Mouse (Mus musculus): ENCODE results near the gene AI593442. TPM values are rescaled to one million over a fixed set of nuclear protein-coding genes. Genes with fewer than 3 reads are reported as not detected.

Gene AI593442
- not detected in 2 replicates for polyA plus RNA-seq (2016; fragmentation: Nextera tagmentation; extraction: Ambion mirVana)

- H3K36me3 ChIP-seq = no peaks in the 10 kb centered on the region
- peaks cover 47% of the 10 kb centered on the region for H3K27me3 ChIP-seq (replicated peaks)
- no peak within 1 kb of the TSS for H3K27ac ChIP-seq
- WGBS (ENCODE audit: insufficient replicate concordance) = 1% methylated on average over 14 of the region's 27 CpGs
- H3K4me3 ChIP-seq = peak within 1 kb of the TSS; percentile 30
- H3K9ac ChIP-seq = no peak within 1 kb of the TSS
- peak within 1 kb of the TSS; percentile 53 for H3K4me2 ChIP-seq
- no peaks in the 10 kb centered on the region for H3K9me3 ChIP-seq (replicated peaks)
- no peaks in the 10 kb centered on the region for H3K4me1 ChIP-seq
- ATAC-seq = no peak
These were observed at the start of gene AI593442 for GRCm38 (mm10) chr9:52679362-52679947. TSS of gene AI593442 (minus strand) at chr9:52679780.

DNA sequence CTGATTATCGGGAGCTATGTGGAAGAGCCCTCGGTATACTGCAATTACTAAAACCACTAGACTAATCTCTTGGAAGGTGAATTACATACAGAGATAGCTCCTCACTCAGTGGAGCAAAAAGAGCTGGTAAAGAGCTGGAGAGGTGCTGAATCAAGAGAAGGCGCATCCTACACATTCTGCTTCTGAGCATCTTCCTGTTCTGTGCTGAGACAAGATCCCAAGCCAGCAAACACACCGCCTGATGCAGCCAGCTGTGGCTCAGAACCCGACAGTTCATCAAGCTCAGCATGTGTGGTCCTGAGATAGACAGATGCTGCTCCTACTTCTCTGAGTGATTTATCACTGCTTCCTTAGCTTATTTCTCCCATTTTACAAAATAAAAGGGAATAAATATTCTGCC lies 49.2 kb upstream of the AI593442 start:
- no peak overlapping the region for H3K9ac ChIP-seq
- H3K4me3 ChIP-seq = no peak overlapping the region
- WGBS (ENCODE audit: insufficient replicate concordance) = 71% methylated on average over 5 of the region's 5 CpGs
- no peak for ATAC-seq
- no peak overlapping the region for H3K4me2 ChIP-seq
- H3K36me3 ChIP-seq = no peaks in the 10 kb centered on the region
- H3K4me1 ChIP-seq = no peaks in the 10 kb centered on the region
- H3K27me3 ChIP-seq (replicated peaks) = no peaks in the 10 kb centered on the region
- no peaks in the 10 kb centered on the region for H3K9me3 ChIP-seq (replicated peaks)
- H3K27ac ChIP-seq = no peak overlapping the region

- Histone ChIP-seq H3K4me1 (no peaks in the 10 kb centered on the region), H3K9ac (no peak overlapping the region)
- 69% methylated on average over 1 of the region's 1 CpGs for WGBS (ENCODE audit: insufficient replicate concordance)
These were observed 43.0 kb upstream of the AI593442 start for GRCm38 (mm10) chr9:52722626-52723025.

DNA sequence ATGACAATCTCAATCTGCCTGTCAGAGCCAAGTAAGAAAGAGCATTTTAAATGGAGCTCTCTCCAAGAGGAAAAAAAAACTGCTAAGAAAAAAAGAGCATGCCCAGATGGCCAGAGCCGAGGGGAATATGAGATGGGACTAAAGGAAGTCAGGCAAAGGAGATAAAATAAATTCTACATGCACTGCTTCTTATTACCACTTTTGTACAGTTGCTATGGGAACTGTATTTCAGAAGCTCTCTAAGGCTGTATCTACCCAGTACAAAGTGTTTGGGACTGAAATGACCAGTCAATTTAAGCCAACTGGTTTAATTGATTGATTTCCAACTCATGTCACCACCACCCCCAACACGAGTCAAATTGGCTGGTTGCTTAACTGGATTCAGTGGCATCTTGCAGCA lies 40.0 kb upstream of the AI593442 start:
- no peak overlapping the region for H3K4me3 ChIP-seq
- 43% methylated on average over 2 of the region's 2 CpGs for WGBS (ENCODE audit: insufficient replicate concordance)
- H3K27ac ChIP-seq = no peak overlapping the region
- H3K9ac ChIP-seq = no peak overlapping the region
- no peaks in the 10 kb centered on the region for H3K36me3 ChIP-seq
- no peaks in the 10 kb centered on the region for H3K27me3 ChIP-seq (replicated peaks)
- no peaks in the 10 kb centered on the region for H3K9me3 ChIP-seq (replicated peaks)
- H3K4me2 ChIP-seq = no peak overlapping the region
- H3K4me1 ChIP-seq = no peaks in the 10 kb centered on the region
- ATAC-seq = no peak

More at GRCm38 (mm10) chr9:52722626-52723025, 43.0 kb upstream of the AI593442 start:
- H3K27ac ChIP-seq = no peak overlapping the region
- H3K36me3 ChIP-seq = no peaks in the 10 kb centered on the region
- no peaks in the 10 kb centered on the region for H3K9me3 ChIP-seq (replicated peaks)
- no peak overlapping the region for H3K4me3 ChIP-seq
- no peak for ATAC-seq
- H3K4me2 ChIP-seq = no peak overlapping the region
- H3K27me3 ChIP-seq (replicated peaks) = no peaks in the 10 kb centered on the region

- no peaks in the 10 kb centered on the region for H3K4me1 ChIP-seq
- no peak for ATAC-seq
- peaks cover 47% of the 10 kb centered on the region for H3K27me3 ChIP-seq (replicated peaks)
- H3K9ac ChIP-seq = no peak overlapping the region
- H3K4me3 ChIP-seq = no peak overlapping the region
- H3K27ac ChIP-seq = no peak overlapping the region
- H3K36me3 ChIP-seq = no peaks in the 10 kb centered on the region
- no peak overlapping the region for H3K4me2 ChIP-seq
- WGBS (ENCODE audit: insufficient replicate concordance) = 56% methylated on average over 5 of the region's 5 CpGs
- H3K9me3 ChIP-seq (replicated peaks) = no peaks in the 10 kb centered on the region
These were observed 456 bp upstream of the AI593442 start for GRCm38 (mm10) chr9:52680036-52680435.

DNA sequence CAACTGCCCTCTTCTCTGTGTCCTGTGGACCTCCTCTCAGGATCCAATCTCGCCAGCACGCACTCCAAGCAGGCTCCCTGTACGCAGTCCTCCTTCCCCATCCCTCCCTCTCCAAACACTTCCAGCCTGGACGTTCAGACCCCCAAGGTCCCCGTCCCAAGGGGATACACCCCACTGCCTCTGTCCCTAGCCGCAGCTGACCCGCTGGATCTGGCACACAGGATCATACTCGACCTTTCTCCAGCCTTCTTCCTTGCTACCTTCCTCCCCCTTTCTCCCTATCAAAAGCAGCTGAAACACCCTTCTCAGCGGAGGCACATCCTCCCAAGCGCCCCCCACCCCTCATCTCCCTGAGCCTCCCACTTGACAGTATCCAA lies 753 bp downstream of the AI593442 start:
- Histone ChIP-seq H3K27ac (no peak overlapping the region), H3K27me3 (replicated peaks) (peaks cover 47% of the 10 kb centered on the region), H3K36me3 (no peaks in the 10 kb centered on the region), H3K9ac (no peak overlapping the region), H3K4me3 (peak overlapping the region; percentile 30), H3K4me1 (no peaks in the 10 kb centered on the region), H3K4me2 (peak overlapping the region; percentile 53), H3K9me3 (replicated peaks) (no peaks in the 10 kb centered on the region)
- ATAC-seq = no peak
- WGBS (ENCODE audit: insufficient replicate concordance) = 3% methylated on average over 9 of the region's 10 CpGs

DNA sequence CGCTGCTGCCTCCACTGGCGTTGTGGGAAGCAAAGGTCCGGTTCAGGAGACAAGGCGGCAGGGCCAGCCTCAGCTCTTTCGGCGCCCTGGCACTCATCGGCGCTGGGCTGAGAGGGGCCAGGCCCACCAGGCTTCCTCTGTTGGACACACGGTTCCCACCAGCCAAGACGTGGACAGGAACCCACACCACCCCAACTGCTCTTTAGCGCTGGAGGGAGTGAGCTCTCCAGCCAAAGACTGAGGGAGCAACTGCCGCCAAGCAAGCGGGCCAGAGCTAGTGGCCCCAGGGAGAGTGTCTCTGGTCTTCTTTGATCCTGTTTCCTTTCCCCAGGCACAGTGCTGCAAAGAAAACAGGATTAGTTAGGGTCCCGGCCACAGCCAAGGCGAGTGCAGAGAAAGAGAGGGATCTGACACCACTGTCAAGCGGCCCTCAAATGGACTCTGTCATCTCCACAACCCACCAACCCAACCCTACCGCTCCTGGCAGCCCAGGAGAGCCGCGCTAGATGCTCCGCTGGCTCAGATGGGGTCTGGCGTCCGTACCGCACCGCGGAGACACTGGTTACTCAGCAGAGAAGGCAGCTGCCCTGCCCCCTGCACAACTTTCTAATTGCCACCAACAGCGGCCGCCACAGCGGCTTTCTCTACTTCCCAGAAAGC lies 1.3 kb downstream of the AI593442 start:
- H3K9me3 ChIP-seq (replicated peaks) = no peaks in the 10 kb centered on the region
- no peaks in the 10 kb centered on the region for H3K36me3 ChIP-seq
- H3K27me3 ChIP-seq (replicated peaks) = peaks cover 47% of the 10 kb centered on the region
- no peak for ATAC-seq
- H3K9ac ChIP-seq = no peak overlapping the region
- H3K4me3 ChIP-seq = 0 out of 2 replicates have a peak overlapping the region, but pooled peaks have one; percentile 30
- no peak overlapping the region for H3K27ac ChIP-seq
- H3K4me2 ChIP-seq = peak overlapping the region; percentile 53
- H3K4me1 ChIP-seq = no peaks in the 10 kb centered on the region
- 3% methylated on average over 28 of the region's 28 CpGs for WGBS (ENCODE audit: insufficient replicate concordance)

GRCm38 (mm10) chr9:52676587-52676986 lies 3.0 kb downstream of the AI593442 start:
- Histone ChIP-seq H3K4me1 (no peaks in the 10 kb centered on the region), H3K4me2 (no peak overlapping the region), H3K27ac (no peak overlapping the region), H3K9ac (no peak overlapping the region), H3K9me3 (replicated peaks) (no peaks in the 10 kb centered on the region), H3K4me3 (no peak overlapping the region), H3K36me3 (no peaks in the 10 kb centered on the region), H3K27me3 (replicated peaks) (peaks cover 47% of the 10 kb centered on the region)
- WGBS (ENCODE audit: insufficient replicate concordance) = 18% methylated on average over 4 of the region's 4 CpGs
- ATAC-seq = no peak

- no peaks in the 10 kb centered on the region for H3K9me3 ChIP-seq (replicated peaks)
- no peak overlapping the region for H3K4me2 ChIP-seq
- no peak for ATAC-seq
- H3K27me3 ChIP-seq (replicated peaks) = peaks cover 40% of the 10 kb centered on the region
- H3K36me3 ChIP-seq = no peaks in the 10 kb centered on the region
- H3K4me3 ChIP-seq = no peak overlapping the region
- no peaks in the 10 kb centered on the region for H3K4me1 ChIP-seq
- WGBS (ENCODE audit: insufficient replicate concordance) = 49% methylated on average over 3 of the region's 3 CpGs
- no peak overlapping the region for H3K9ac ChIP-seq
- H3K27ac ChIP-seq = no peak overlapping the region
These were observed 3.6 kb downstream of the AI593442 start for GRCm38 (mm10) chr9:52675937-52676336.

DNA sequence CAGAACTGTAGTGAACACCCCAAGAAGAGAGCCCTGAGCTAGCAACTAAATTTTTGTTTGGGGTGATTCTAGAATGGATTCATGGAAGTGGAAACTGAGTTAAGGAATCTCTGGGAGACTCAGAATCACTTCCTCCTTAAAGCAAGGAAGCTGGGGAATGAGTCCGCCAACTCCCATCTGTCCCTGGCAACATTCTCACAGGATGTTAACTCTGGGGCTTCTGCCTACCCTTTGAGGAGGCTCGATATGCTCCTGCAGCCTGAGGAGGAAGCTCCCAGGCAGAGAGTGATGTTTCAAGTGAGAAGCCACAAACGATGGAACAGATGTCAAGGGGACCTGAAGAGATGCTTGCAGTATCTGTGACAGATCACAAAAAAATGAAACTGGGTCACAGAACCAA lies 18.2 kb downstream of the AI593442 start:
- no peak overlapping the region for H3K9ac ChIP-seq
- no peaks in the 10 kb centered on the region for H3K9me3 ChIP-seq (replicated peaks)
- 47% methylated on average over 3 of the region's 3 CpGs for WGBS (ENCODE audit: insufficient replicate concordance)
- ATAC-seq = no peak
- no peaks in the 10 kb centered on the region for H3K36me3 ChIP-seq
- H3K4me1 ChIP-seq = no peaks in the 10 kb centered on the region
- no peak overlapping the region for H3K4me2 ChIP-seq
- no peak overlapping the region for H3K4me3 ChIP-seq
- H3K27ac ChIP-seq = no peak overlapping the region
- no peaks in the 10 kb centered on the region for H3K27me3 ChIP-seq (replicated peaks)

DNA sequence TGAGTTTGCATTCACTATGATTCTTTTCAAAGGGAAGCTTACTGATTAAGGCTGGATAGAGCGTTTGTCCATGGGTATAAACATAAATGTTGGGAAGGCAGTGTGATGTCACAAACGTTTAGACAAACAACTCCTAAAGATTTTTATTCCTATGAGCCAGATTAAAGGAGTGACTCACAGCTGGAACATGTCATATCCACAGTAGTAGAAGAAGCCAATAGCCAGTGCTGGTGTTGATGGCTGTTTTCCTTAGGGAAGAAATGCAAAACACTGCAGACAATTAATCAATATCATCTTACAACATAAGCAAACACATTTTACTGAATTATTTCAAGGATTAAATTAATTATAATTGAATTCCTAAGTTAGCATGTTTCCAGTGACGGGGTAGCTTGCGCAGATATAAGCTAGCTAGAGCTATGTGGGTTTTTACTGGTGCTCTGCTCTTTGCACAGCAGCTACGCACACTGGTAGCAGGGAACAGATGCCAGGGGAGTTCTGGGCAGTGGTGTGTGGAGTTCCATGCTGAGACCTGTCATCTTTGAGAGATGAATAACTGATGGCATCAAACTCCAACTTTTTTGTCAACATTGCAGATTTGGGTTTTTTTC lies 29.1 kb downstream of the AI593442 start:
- no peak overlapping the region for H3K27ac ChIP-seq
- no peaks in the 10 kb centered on the region for H3K36me3 ChIP-seq
- no peaks in the 10 kb centered on the region for H3K27me3 ChIP-seq (replicated peaks)
- H3K4me2 ChIP-seq = no peak overlapping the region
- no peak overlapping the region for H3K4me3 ChIP-seq
- no peaks in the 10 kb centered on the region for H3K4me1 ChIP-seq
- no peak for ATAC-seq
- WGBS (ENCODE audit: insufficient replicate concordance) = 60% methylated on average over 5 of the region's 5 CpGs
- H3K9me3 ChIP-seq (replicated peaks) = no peaks in the 10 kb centered on the region
- H3K9ac ChIP-seq = no peak overlapping the region

- WGBS (ENCODE audit: insufficient replicate concordance) = 60% methylated on average over 2 of the region's 2 CpGs
- ATAC-seq = no peak
These were observed 34.3 kb downstream of the AI593442 start for GRCm38 (mm10) chr9:52645312-52645711.

More at GRCm38 (mm10) chr9:52645312-52645711, 34.3 kb downstream of the AI593442 start:
- Histone ChIP-seq H3K9me3 (replicated peaks) (no peaks in the 10 kb centered on the region), H3K4me1 (no peaks in the 10 kb centered on the region), H3K27ac (no peak overlapping the region), H3K36me3 (no peaks in the 10 kb centered on the region), H3K4me3 (no peak overlapping the region), H3K4me2 (no peak overlapping the region), H3K9ac (no peak overlapping the region), H3K27me3 (replicated peaks) (no peaks in the 10 kb centered on the region)

Measured in liver, embryonic 12.5 days (tissue).